Mouse (Mus musculus) left cerebral cortex, adult 18-20 months (tissue): ENCODE measurements at regions not wholly inside any gene's neighbourhood (a gene's known extent, or its start where the extent isn't known, plus 50 kb on each side); places are given as distances from the start of the nearest gene placed in this dataset.

Source experiments
- DNase-seq, 2 experiments: peaks; one replicate each; pipeline ENCODE4 v3.0.0; 2021 to 2022; ENCODE audit warnings: low spot score in 2 of 2, mixed read lengths in 1 of 2

DNA sequence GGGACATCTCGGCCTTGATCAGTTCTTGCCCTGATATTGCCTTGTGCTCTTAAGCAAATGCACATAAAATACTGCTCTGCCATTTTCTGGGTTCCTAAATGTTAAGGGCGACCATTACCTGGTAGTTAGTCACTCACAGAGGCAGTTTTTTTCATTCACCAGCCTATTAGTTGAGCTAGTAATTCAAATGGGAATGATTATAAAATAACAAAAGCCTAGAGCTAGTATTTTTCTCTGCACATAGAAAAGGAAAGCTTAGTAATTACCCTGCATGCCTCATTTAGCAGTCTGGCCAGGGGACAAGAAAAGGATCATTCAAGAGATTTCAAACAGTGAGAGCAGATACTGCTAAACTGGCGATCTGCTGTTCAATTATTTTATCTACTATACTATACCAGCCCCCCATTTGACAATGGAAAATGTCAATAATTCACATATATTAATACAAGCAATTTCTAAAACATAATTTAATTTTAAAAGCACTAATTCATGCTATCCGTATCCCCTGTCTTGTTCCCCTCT is 645.1 kb downstream of the Pdha2 start:
- DNase-seq, result no peak

DNA sequence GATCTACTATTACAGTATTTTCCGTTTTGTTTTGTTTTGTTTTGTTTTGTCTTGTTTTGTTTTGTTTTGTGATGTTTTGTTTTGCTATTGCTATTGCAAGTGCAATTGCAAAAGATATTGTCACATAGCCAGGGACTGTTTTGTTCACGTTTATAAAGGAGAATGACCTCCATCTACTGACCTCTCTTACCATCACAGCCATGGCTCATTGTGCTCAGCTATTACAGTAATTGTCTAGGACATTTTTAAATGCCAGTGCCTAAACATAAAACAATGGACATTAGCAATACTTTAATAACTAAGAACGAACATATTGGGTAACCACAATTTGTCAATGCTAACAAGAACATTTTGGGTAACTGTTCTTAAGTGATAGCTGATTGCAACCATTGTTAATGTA is 657.4 kb downstream of the Pdha2 start:
- DNase-seq, result no peak

DNA sequence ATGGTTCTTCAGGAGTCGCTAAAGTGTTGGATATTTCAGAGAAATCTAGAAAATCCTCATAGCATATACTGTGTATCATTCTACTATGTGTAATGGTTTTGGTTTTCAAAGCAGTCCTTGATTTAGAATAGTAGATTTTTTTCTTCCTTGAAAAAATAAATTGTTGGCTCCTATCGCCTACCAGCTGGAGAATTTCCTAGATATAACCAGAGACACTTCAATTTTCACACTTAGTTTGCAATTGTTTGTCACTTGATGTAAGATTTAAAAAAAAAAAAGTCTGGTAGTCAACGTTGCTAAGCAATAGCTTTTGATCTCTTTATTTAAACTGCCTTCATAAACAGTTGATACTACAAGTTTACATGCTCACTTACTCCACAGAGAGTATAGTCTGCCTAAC is 663.7 kb downstream of the Pdha2 start:
- DNase-seq, result no peak

DNA sequence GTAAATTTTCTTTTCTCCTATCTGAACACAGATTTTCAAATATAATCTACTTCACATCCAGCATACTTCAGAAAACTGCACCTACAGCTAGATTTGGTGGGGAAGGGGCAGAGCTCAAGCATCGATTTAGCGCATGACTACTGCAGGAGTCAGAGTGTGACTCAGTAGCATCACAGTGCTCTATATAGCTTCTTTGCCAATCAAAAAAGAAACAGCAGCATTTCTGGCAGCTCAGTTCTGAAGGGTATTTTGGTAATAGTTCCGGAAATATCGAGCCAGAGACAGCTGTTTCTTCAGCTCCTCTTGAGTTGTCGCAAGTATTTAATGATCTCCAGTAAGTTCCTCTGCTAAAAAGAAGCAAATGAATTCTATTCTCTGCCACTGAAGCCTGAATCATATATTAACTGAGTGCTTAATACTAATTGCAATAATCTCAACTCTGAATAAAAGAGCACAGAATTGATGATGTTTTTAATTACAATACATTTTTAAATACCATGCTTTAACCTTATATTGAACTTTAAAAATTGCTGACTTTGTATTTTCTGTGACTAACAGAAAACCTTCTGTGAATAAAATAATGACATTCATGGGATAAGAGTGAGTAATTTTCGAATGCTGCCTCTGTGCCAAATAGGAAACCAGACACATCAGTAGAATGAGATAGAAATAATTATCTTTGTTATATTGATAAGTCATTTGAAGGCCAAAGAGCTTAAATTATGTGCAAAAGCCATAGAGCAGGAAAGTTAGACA is 680.2 kb downstream of the Pdha2 start:
- no peak for DNase-seq

DNA sequence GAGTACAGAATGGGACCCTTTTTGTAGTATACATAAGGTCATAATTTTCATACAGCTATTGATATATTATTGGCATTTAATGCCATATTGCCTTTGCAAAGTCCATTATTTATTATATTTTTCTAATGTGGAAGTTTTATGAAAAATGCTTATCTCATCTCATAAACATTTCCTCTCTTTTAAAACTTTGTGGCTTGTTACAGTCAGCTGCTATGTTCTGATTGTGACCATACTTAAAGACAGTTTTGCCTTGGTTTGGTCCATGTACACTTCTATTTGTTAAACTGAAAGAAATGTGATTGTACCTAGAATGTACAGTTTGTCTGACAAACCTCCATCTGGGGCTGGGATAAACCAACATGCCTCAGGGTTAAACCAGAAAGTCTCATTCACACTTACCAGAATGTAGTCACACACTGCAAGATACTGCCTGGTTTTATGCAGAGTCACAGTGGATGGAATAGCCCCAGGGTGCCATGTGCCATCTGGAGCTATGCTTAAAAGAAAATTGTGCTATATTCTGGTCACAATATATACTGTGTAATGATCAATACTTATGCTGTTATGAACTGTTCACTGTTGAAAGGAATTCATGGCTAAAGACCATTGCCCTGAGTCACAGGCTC is 690.4 kb downstream of the Pdha2 start:
- DNase-seq, result no peak

DNA sequence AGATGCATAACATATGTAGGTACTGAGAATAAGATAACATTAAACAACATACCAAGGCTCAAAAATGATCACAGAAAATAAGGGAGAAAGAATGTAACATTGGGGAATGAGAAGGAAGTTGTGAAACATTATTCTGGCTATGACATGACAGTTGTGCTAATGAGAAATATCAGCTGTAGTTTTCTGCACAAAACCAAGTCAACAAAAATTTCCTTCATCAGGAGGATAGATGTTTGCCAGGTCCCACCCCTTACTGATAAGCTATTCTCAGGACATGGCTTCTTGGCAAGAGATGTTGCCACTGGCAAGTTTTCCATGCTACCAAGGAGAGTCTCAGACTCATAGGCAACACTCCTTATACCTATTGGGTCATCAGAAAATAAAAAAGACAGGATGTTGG is 701.3 kb downstream of the Pdha2 start:
- no peak for DNase-seq

DNA sequence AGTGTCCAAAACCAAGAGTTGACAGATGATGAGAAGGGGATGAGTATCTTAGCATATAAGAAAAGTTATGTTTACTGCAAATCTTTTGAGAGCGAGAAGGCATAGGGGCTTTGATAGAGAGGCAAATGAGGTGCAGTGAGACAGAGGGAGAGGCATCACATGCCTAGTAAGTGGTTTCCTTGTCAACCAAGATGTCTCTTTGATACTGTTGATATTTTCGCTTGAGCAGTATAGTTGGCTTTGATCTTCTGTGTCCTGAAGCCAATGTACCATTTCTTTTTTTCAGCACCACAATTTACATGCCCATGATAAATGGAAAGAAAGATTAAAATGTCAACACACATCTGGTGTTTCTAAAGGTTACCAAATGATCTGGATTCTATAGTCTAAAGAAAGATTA is 702.1 kb downstream of the Pdha2 start:
- DNase-seq, result no peak

DNA sequence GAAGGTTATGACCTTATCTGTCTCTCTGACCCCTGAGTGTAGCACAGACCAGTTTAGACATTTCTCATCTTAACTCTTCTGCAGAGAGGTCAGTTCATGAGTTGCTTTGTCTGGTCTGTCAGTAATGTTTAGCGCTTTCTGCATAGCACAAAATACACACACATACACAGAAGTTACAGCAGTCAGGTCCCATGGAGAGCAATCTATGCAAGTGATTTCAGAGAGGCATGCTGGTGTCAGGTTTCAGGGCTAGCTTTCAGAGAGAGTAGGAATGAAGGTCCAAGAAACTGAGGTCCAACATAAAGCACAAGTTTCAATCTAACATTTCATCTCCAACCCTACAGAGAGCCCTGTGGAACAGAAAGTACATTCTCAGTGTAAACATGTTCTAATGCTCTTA is 718.0 kb downstream of the Pdha2 start:
- DNase-seq, result no peak

DNA sequence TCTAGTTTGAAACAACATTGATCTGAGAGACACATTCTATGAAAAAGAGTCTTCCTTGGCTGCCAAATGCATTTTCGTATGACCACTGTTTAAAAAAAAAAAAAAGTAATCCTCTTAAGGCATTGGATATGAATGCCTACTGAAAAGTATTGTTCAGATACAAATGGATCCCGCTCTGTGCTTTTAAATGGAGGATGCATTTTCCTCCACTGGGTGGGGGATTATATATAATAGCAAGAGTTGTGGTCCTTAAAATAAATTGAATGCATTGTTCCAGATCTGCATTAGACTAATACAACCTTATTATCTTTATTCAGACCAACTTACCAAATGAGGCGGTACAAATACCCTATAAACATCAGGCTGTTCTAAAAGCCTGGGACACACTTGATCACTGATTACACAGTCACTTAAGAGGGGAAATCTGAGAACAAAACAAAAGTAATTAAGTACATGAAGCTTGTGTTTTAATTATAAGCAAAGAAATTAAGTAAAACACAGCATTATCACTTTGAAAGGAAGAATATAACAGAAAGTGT is 734.4 kb downstream of the Pdha2 start:
- DNase-seq, result no peak

DNA sequence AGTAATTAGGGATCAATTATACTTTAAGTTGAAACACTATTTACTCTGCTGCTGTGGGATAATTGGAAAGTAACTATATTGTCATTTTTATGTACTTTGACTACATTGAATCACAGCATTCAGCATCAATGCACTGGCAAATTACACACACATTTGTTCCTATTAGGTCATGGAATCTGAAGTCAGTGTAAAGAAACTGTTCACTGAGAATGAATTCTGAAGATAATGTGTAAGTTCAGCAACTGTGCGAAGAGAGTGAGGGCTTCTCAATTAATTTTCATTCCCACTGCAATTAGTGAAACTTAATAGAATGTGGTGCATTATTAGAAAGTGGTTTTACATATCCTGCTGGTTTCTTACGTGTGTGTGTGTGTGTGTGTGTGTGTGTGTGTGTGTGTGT is 735.6 kb downstream of the Pdha2 start:
- DNase-seq, result no peak

DNA sequence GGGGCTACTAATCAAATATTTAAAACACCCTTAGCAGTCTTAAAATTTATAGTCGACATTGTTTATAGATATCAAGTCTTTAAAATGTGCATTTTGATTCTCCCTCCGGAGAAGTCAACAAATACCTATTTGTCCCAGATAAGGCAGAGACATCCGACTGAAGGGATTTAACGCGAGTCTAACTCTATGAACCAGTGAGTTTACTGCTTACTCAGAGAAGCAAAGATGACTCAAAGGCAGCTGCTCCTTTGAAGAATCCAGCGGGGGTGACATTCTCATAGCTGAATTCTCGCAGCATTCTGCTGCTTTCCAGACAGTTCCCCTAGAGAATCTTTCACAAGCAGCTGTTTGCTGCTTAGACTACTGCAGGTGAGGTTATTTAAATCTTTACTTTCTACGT is 759.6 kb downstream of the Pdha2 start:
- peak in 1 of 2 experiments; percentile 17 for DNase-seq

DNA sequence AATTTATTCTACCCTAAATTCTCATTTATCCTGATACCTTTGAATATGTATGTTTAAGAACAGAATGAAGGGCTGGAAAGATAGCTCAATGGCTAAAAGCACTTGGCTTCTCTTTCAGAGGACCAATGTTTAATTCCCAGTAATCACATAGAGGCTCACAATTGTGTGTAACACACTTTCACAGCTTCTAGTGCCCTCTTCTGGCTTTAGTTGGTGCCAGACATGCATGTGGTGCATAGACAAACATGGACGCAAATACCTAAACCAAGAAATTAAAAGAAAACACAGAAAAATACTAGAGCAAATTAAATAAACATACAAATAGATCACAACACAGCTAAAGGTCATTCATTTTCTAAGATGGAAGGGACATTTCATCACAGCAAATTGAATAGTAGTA is 761.0 kb downstream of the Pdha2 start:
- no peak for DNase-seq

DNA sequence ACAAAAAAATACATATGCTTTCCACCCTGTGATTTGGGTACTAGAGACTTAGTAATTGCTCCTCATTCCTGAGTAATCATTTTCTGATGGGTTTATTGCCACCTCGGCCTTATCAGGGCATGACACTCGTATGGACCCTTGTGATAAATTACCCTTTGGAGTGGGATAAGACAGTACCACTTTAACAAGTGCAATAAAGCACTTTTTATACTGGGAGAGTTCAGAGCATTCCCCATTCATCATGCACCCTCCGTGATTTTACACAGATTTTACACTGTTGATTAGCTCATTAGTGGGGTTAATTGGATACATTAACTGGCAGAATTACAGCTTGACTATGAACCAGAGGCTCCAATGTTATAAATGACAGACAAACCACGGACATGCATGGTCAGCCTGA is 802.9 kb downstream of the Pdha2 start:
- no peak for DNase-seq
